In genomic region chr16:21265417-21265816, GRCm38 (mm10) we compare ENCODE assay signal across 21 mouse cellular contexts.
DNase-seq lines count a peak whose midpoint lies in the region; ATAC-seq lines count a peak whose summit lies in the region.
"Had no signal": no experiment of that assay in that cellular context is flagged by ENCODE, and none has a peak within 500 bp of the region (broad histone marks: within the 10 kb centered on the region; RNA-seq: fewer than 3 reads in every experiment).

No protein-coding gene starts in this region.

- no peaks in the 10 kb centered on the region for H3K27me3 ChIP-seq in heart, embryonic 10.5 days (ENCODE audit: insufficient read depth, poor library complexity, severe bottlenecking)
- 0 out of 2 replicates have a peak, but pooled peaks cover 5% of the 10 kb centered on the region for H3K27me3 ChIP-seq in kidney, embryonic 15.5 days
- no peaks in the 10 kb centered on the region for H3K27me3 ChIP-seq in forebrain, embryonic 14.5 days (replicated peaks; ENCODE audit: control insufficient read depth, insufficient read depth, low read length)
- H3K27me3 ChIP-seq: forebrain, embryonic 15.5 days; heart, embryonic 13.5 days; hindbrain, embryonic 15.5 days had no signal

- no peak overlapping the region for H3K9ac ChIP-seq in kidney, embryonic 15.5 days
- no peak overlapping the region for H3K9ac ChIP-seq in forebrain, embryonic 14.5 days (ENCODE audit: low read length)
- H3K9ac ChIP-seq: forebrain, embryonic 15.5 days; heart, embryonic 13.5 days; hindbrain, embryonic 12.5 days; hindbrain, embryonic 15.5 days had no signal

- H3K4me2 ChIP-seq in kidney, embryonic 15.5 days, result no peak overlapping the region
- H3K4me2 ChIP-seq in forebrain, embryonic 14.5 days (ENCODE audit: low read length), result no peak overlapping the region
- H3K4me2 ChIP-seq: forebrain, embryonic 15.5 days; heart, embryonic 13.5 days; hindbrain, embryonic 12.5 days; hindbrain, embryonic 15.5 days had no signal

- H3K36me3 ChIP-seq in heart, embryonic 10.5 days, result no peaks in the 10 kb centered on the region
- H3K36me3 ChIP-seq in kidney, embryonic 15.5 days, result no peaks in the 10 kb centered on the region
- H3K36me3 ChIP-seq in forebrain, embryonic 14.5 days (ENCODE audit: control insufficient read depth, insufficient read depth, low read length), result no peaks in the 10 kb centered on the region
- H3K36me3 ChIP-seq: forebrain, embryonic 15.5 days; heart, embryonic 13.5 days; hindbrain, embryonic 12.5 days; hindbrain, embryonic 15.5 days had no signal

- DNase-seq in heart, embryonic 10.5 days (ENCODE audit: low spot score), result no peak
- no peak for DNase-seq in heart, adult 18-20 months
- peak; percentile 35 for DNase-seq in kidney, adult 18-20 months
- DNase-seq in kidney, postnatal 4 days, result no peak
- DNase-seq in kidney, postnatal 25 days, result peak; percentile 18 to 69
- no peak for DNase-seq in forebrain, embryonic 14.5 days (ENCODE audit: low spot score)
- DNase-seq: adrenal gland, adult 8-10 months; adrenal gland, postnatal 25 days; cerebellum, adult 11-12 months; cerebellum, adult 8-10 months; cerebellum, postnatal 10 days; cerebellum, postnatal 36 days; gastrocnemius, postnatal 10 days; gastrocnemius, postnatal 36 days had no signal

- no peaks in the 10 kb centered on the region for H3K9me3 ChIP-seq in heart, embryonic 10.5 days
- H3K9me3 ChIP-seq in kidney, embryonic 15.5 days (replicated peaks), result no peaks in the 10 kb centered on the region
- H3K9me3 ChIP-seq in forebrain, embryonic 14.5 days (replicated peaks; ENCODE audit: control insufficient read depth, low read length), result no peaks in the 10 kb centered on the region
- H3K9me3 ChIP-seq: forebrain, embryonic 15.5 days; heart, embryonic 13.5 days; hindbrain, embryonic 12.5 days; hindbrain, embryonic 15.5 days had no signal

- peak overlapping the region; percentile 1; the same call in 1 of the 2 replicates for H3K27ac ChIP-seq in heart, embryonic 10.5 days
- H3K27ac ChIP-seq in kidney, embryonic 15.5 days, result 0 out of 2 replicates have a peak overlapping the region, but pooled peaks have one; percentile 13
- H3K27ac ChIP-seq in forebrain, embryonic 14.5 days (ENCODE audit: low read depth, low read length), result no peak overlapping the region
- H3K27ac ChIP-seq: forebrain, embryonic 15.5 days; heart, embryonic 13.5 days; hindbrain, embryonic 12.5 days; hindbrain, embryonic 15.5 days had no signal

- 85% methylated on average over 7 of the region's 7 CpGs for WGBS in heart, embryonic 10.5 days
- WGBS in kidney, embryonic 15.5 days, result 83% methylated on average over 7 of the region's 7 CpGs
- 87% methylated on average over 7 of the region's 7 CpGs for WGBS in forebrain, embryonic 14.5 days

- no peak overlapping the region for H3K4me3 ChIP-seq in heart, embryonic 10.5 days
- no peak overlapping the region for H3K4me3 ChIP-seq in kidney, embryonic 15.5 days (replicated peaks)
- H3K4me3 ChIP-seq in forebrain, embryonic 14.5 days (ENCODE audit: low read depth, low read length), result no peak overlapping the region
- H3K4me3 ChIP-seq: forebrain, embryonic 15.5 days; heart, embryonic 13.5 days; hindbrain, embryonic 12.5 days; hindbrain, embryonic 15.5 days had no signal

- H3K4me1 ChIP-seq in heart, embryonic 10.5 days, result peaks cover 26% of the 10 kb centered on the region
- peaks cover 3% of the 10 kb centered on the region; the same call in 1 of the 2 replicates for H3K4me1 ChIP-seq in kidney, embryonic 15.5 days
- no peaks in the 10 kb centered on the region for H3K4me1 ChIP-seq in forebrain, embryonic 14.5 days (ENCODE audit: control insufficient read depth, insufficient read depth, low read length)
- H3K4me1 ChIP-seq: forebrain, embryonic 15.5 days; hindbrain, embryonic 15.5 days had no signal

- ATAC-seq in kidney, embryonic 15.5 days (replicated peaks; ENCODE audit: low FRiP score), result no peak
- ATAC-seq in forebrain, embryonic 14.5 days, result no peak
- no peak for ATAC-seq in frontal cortex, adult (ENCODE audit: low TSS enrichment)
- ATAC-seq: activated CD4-positive, CD25-positive, alpha-beta regulatory T cell, adult 4 months; forebrain, embryonic 15.5 days had no signal

Comparison
In these comparisons a context has a peak if more than half of its experiments do, and no peak if none do; other contexts are left out.
1. DNase-seq: peak in kidney, adult 18-20 months (single experiment) and kidney, postnatal 25 days (2 of 2); none in heart, embryonic 10.5 days (single experiment), heart, adult 18-20 months (0 of 2), kidney, postnatal 4 days (0 of 2) and forebrain, embryonic 14.5 days (single experiment).